Mouse (Mus musculus) hindbrain, postnatal 0 days (tissue): ENCODE measurements at regions not wholly inside any gene's neighbourhood (a gene's known extent, or its start where the extent isn't known, plus 50 kb on each side); places are given as distances from the start of the nearest gene placed in this dataset.

ENCODE experiments used
- ATAC-seq: fragments of 200-750 bp; cut with Nextera tagmentation; 2 replicates; pipeline ENCODE4 v1.8.0; 2017; ENCODE audit warnings: mild to moderate bottlenecking, moderate TSS enrichment, moderate library complexity
- DNase-seq: peaks from one replicate; pipeline ENCODE4 v3.0.0-alpha.2; 2015; ENCODE audit warnings: low spot score
- H3K27ac ChIP-seq: fragments of 300-500 bp; sonication (generic); 2 replicates; pipeline ENCODE4 v1.5.1; 2014; ENCODE audit warnings: mild to moderate bottlenecking
- H3K27me3 ChIP-seq: fragments of 300-500 bp; sonication (generic); 2 replicates; pipeline ENCODE4 v1.6.1; 2014; ENCODE audit warnings: low read length, mixed read lengths; ENCODE audit not compliant: insufficient read depth
- H3K36me3 ChIP-seq: fragments of 300-500 bp; sonication (generic); 2 replicates; pipeline ENCODE4 v1.6.1; 2014; ENCODE audit warnings: low read length, mixed read lengths; ENCODE audit not compliant: insufficient read depth
- H3K4me1 ChIP-seq: fragments of 300-500 bp; sonication (generic); 2 replicates; pipeline ENCODE4 v1.6.1; 2014; ENCODE audit warnings: antibody characterized with exemption, low read length, mixed read lengths; ENCODE audit not compliant: insufficient read depth
- H3K4me2 ChIP-seq: fragments of 300-500 bp; sonication (generic); 2 replicates; pipeline ENCODE4 v1.6.1; 2014; ENCODE audit warnings: low read depth, mild to moderate bottlenecking, low read length, moderate library complexity, mixed read lengths
- H3K4me3 ChIP-seq: fragments of 300-500 bp; sonication (generic); 2 replicates; pipeline ENCODE4 v1.5.1; 2014; ENCODE audit warnings: low read length
- H3K9ac ChIP-seq: fragments of 300-500 bp; sonication (generic); replicated peaks from 2 replicates; pipeline ENCODE4 v1.6.1; 2014; ENCODE audit warnings: mild to moderate bottlenecking, low read length, moderate library complexity, mixed read lengths
- H3K9me3 ChIP-seq: fragments of 300-500 bp; sonication (generic); 2 replicates; pipeline ENCODE4 v1.6.1; 2016; ENCODE audit warnings: low read length, mixed read lengths
- CTCF ChIP-seq: IDR thresholded peaks from 2 replicates; pipeline ENCODE4 v1.5.1; 2016; ENCODE audit warnings: antibody characterized with exemption, control low read depth, low read depth
- WGBS: fragments of 180-500 bp; shearing (Covaris S2); extraction: QIAGEN DNeasy Blood & Tissue Kit; methylation state at CpG from one replicate; pipeline ENCODE4 v1.1.7; 2014; 5-methylcytosine and 5-hydroxymethylcytosine counted together

DNA sequence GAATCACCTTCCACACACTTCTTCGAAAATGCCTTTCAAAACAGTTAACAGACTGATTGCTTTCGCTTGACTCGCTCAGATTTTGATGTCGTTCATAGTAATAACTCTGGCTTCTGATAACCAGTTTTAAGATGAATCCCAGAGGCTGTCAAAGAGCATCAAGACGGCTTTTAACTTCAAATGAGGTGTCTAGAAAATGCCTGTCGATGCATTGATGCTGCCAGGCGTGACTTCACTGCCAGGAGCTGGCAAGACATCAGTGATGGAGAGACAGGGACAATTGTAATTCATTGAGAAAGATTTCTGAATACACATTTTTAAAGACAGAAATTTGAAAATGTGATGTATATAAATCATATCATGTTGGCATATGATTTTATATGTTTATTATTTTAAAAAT lies 1649.9 kb upstream of the Pcdh20 start:
- Histone ChIP-seq H3K9ac (no peak overlapping the region), H3K36me3 (no peaks in the 10 kb centered on the region), H3K27me3 (no peaks in the 10 kb centered on the region), H3K4me2 (no peak overlapping the region), H3K4me3 (no peak overlapping the region), H3K9me3 (no peaks in the 10 kb centered on the region), H3K4me1 (no peaks in the 10 kb centered on the region), H3K27ac (no peak overlapping the region)
- 58% methylated on average over 7 of the region's 7 CpGs for WGBS
- TF ChIP-seq CTCF: no peak
- DNase-seq: peak; percentile 15
- ATAC-seq: no peak
